Mouse (Mus musculus): Measurements from ENCODE around the gene Tmem94. TPM values are rescaled to one million over a fixed set of nuclear protein-coding genes. Genes with fewer than 3 reads are reported as not detected.

Tmem94 gene
- total and polyA plus RNA-seq, 2 experiments from 2014 or later, result 14.9 to 19.3 TPM

GRCm38 (mm10) chr11:115817331-115817730, 52.1 kb downstream of the Tmem94 start:
- Histone ChIP-seq H3K27me3 (ENCODE audit: insufficient read depth, low read length) (no peaks in the 10 kb centered on the region), H3K9ac (no peak overlapping the region), H3K4me2 (ENCODE audit: low read depth) (no peak overlapping the region), H3K36me3 (ENCODE audit: insufficient read depth) (peaks cover 32% of the 10 kb centered on the region), H3K4me1 (ENCODE audit: insufficient read depth) (peaks cover 11% of the 10 kb centered on the region), H3K9me3 (ENCODE audit: low read length) (no peaks in the 10 kb centered on the region), H3K27ac (ENCODE audit: low read depth, low read length) (no peak overlapping the region), H3K4me3 (ENCODE audit: low read depth, low read length) (no peak overlapping the region)
- WGBS, result 83% methylated on average over 5 of the region's 5 CpGs
- DNase-seq (no peak), ATAC-seq (no peak)
- TF ChIP-seq CTCF (IDR thresholded peaks at IDR 0.05; ENCODE audit: low read depth), result no peak

- WGBS, result 89% methylated on average over 16 of the region's 16 CpGs
- no peak for TF ChIP-seq CTCF (IDR thresholded peaks at IDR 0.05; ENCODE audit: low read depth)
- H3K27ac ChIP-seq (ENCODE audit: low read depth, low read length), result no peak overlapping the region
- DNase-seq (no peak), ATAC-seq (no peak)
- H3K4me1 ChIP-seq (ENCODE audit: insufficient read depth), result peaks cover 7% of the 10 kb centered on the region
- no peak overlapping the region for H3K4me2 ChIP-seq (ENCODE audit: low read depth)
- no peaks in the 10 kb centered on the region for H3K9me3 ChIP-seq (ENCODE audit: low read length)
- no peak overlapping the region for H3K4me3 ChIP-seq (ENCODE audit: low read depth, low read length)
- H3K27me3 ChIP-seq (ENCODE audit: insufficient read depth, low read length), result peaks cover 10% of the 10 kb centered on the region; the same call in 1 of the 2 replicates
- H3K36me3 ChIP-seq (ENCODE audit: insufficient read depth), result peaks cover 36% of the 10 kb centered on the region
- no peak overlapping the region for H3K9ac ChIP-seq
Measured at GRCm38 (mm10) chr11:115819915-115820623, 54.8 kb downstream of the Tmem94 start.

- H3K4me1 ChIP-seq (ENCODE audit: insufficient read depth), result peaks cover 1% of the 10 kb centered on the region; the same call in 1 of the 2 replicates
- H3K27me3 ChIP-seq (ENCODE audit: insufficient read depth, low read length), result peaks cover 10% of the 10 kb centered on the region; the same call in 1 of the 2 replicates
- H3K9me3 ChIP-seq (ENCODE audit: low read length), result no peaks in the 10 kb centered on the region
- no peak overlapping the region for H3K9ac ChIP-seq
- no peak for ATAC-seq
- 79% methylated on average over 4 of the region's 4 CpGs for WGBS
- H3K4me2 ChIP-seq (ENCODE audit: low read depth), result no peak overlapping the region
- H3K27ac ChIP-seq (ENCODE audit: low read depth, low read length), result no peak overlapping the region
- no peak for TF ChIP-seq CTCF (IDR thresholded peaks at IDR 0.05; ENCODE audit: low read depth)
- DNase-seq, result no peak
- no peak overlapping the region for H3K4me3 ChIP-seq (ENCODE audit: low read depth, low read length)
- H3K36me3 ChIP-seq (ENCODE audit: insufficient read depth), result peaks cover 36% of the 10 kb centered on the region
Measured at GRCm38 (mm10) chr11:115821001-115821400, 55.8 kb downstream of the Tmem94 start.

- peaks cover 10% of the 10 kb centered on the region for H3K27me3 ChIP-seq (ENCODE audit: insufficient read depth, low read length)
- no peaks in the 10 kb centered on the region for H3K4me1 ChIP-seq (ENCODE audit: insufficient read depth)
- no peak within 1 kb of the TSS for H3K27ac ChIP-seq (ENCODE audit: low read depth, low read length)
- TF ChIP-seq CTCF (IDR thresholded peaks at IDR 0.05; ENCODE audit: low read depth), result peak; percentile 24
- H3K9me3 ChIP-seq (ENCODE audit: low read length), result no peaks in the 10 kb centered on the region
- H3K36me3 ChIP-seq (ENCODE audit: insufficient read depth), result peaks cover 25% of the 10 kb centered on the region
- ATAC-seq (peak; percentile 78), DNase-seq (peak; percentile 63)
- H3K4me2 ChIP-seq (ENCODE audit: low read depth), result peak within 1 kb of the TSS; percentile 81
- WGBS, result 3% methylated on average over 86 of the region's 87 CpGs
- peak within 1 kb of the TSS; percentile 26 for H3K9ac ChIP-seq
- H3K4me3 ChIP-seq (ENCODE audit: low read depth, low read length), result peak within 1 kb of the TSS; percentile 51
Measured at GRCm38 (mm10) chr11:115823774-115824740, 58.8 kb downstream of the Tmem94 start, which contains the start of gene Llgl2. Gene Llgl2 (plus strand): TSS chr11:115824049.

GRCm38 (mm10) chr11:115824813-115825212, 59.6 kb downstream of the Tmem94 start:
- Histone ChIP-seq H3K4me1 (ENCODE audit: insufficient read depth) (no peaks in the 10 kb centered on the region), H3K9me3 (ENCODE audit: low read length) (no peaks in the 10 kb centered on the region), H3K27ac (ENCODE audit: low read depth, low read length) (no peak overlapping the region), H3K36me3 (ENCODE audit: insufficient read depth) (peaks cover 24% of the 10 kb centered on the region), H3K4me2 (ENCODE audit: low read depth) (no peak overlapping the region; the same call in 1 of the 2 replicates), H3K4me3 (ENCODE audit: low read depth, low read length) (peak overlapping the region; percentile 51; the same call in 1 of the 2 replicates), H3K27me3 (ENCODE audit: insufficient read depth, low read length) (peaks cover 10% of the 10 kb centered on the region), H3K9ac (no peak overlapping the region)
- WGBS, result 14% methylated on average over 11 of the region's 11 CpGs
- no peak for TF ChIP-seq CTCF (IDR thresholded peaks at IDR 0.05; ENCODE audit: low read depth)
- no peak for DNase-seq
- no peak for ATAC-seq

GRCm38 (mm10) chr11:115826487-115826886, 61.3 kb downstream of the Tmem94 start:
- H3K9me3 ChIP-seq (ENCODE audit: low read length), result no peaks in the 10 kb centered on the region
- 50% methylated on average over 5 of the region's 5 CpGs for WGBS

More at GRCm38 (mm10) chr11:115826487-115826886, 61.3 kb downstream of the Tmem94 start:
- Histone ChIP-seq H3K27ac (ENCODE audit: low read depth, low read length) (no peak overlapping the region), H3K27me3 (ENCODE audit: insufficient read depth, low read length) (peaks cover 17% of the 10 kb centered on the region), H3K4me2 (ENCODE audit: low read depth) (no peak overlapping the region), H3K4me1 (ENCODE audit: insufficient read depth) (no peaks in the 10 kb centered on the region), H3K9ac (no peak overlapping the region), H3K4me3 (ENCODE audit: low read depth, low read length) (no peak overlapping the region), H3K36me3 (ENCODE audit: insufficient read depth) (peaks cover 8% of the 10 kb centered on the region)
- no peak for TF ChIP-seq CTCF (IDR thresholded peaks at IDR 0.05; ENCODE audit: low read depth)
- DNase-seq (no peak), ATAC-seq (no peak)
